Mouse (Mus musculus): ENCODE data around the gene Plek.

- no peak for TF ChIP-seq CTCF (IDR thresholded peaks at IDR 0.05)
- no peak for TF ChIP-seq EP300 (IDR thresholded peaks at IDR 0.05; ENCODE audit: insufficient read depth, low read depth, low read length)
- TF ChIP-seq POLR2A (IDR thresholded peaks at IDR 0.05; ENCODE audit: insufficient read depth, low read depth, low read length): no peak
Observed at GRCm38 (mm10) chr11:16958520-16958919, 93.7 kb downstream of the Plek start.
